Mouse (Mus musculus): ENCODE results near the gene Npm1. TPM values are rescaled to one million over a fixed set of nuclear protein-coding genes. Genes with fewer than 3 reads are reported as not detected.

The Npm1 gene
- polyA plus RNA-seq, 1 experiment from 2014 or later: 369 TPM

- no peak for ATAC-seq (ENCODE audit: low FRiP score)
- Histone ChIP-seq H3K9ac (replicated peaks) (peak overlapping the region; percentile 31), H3K27me3 (replicated peaks) (peaks cover 60% of the 10 kb centered on the region)
Measured at GRCm38 (mm10) chr11:33199117-33199514, 36.1 kb upstream of the Npm1 start.

GRCm38 (mm10) chr11:33198351-33199116, 35.5 kb upstream of the Npm1 start:
- Histone ChIP-seq H3K36me3 (no peaks in the 10 kb centered on the region), H3K4me3 (replicated peaks) (peak overlapping the region; percentile 47), H3K9ac (replicated peaks) (peak overlapping the region; percentile 31), H3K27me3 (replicated peaks) (peaks cover 66% of the 10 kb centered on the region), H3K9me3 (replicated peaks) (no peaks in the 10 kb centered on the region), H3K4me2 (peak overlapping the region; percentile 56), H3K4me1 (peaks cover 43% of the 10 kb centered on the region), H3K27ac (replicated peaks) (peak overlapping the region; percentile 90)
- ATAC-seq (ENCODE audit: low FRiP score): no peak
- WGBS: 22% methylated on average over 22 of the region's 22 CpGs

More at GRCm38 (mm10) chr11:33199117-33199514, 36.1 kb upstream of the Npm1 start:
- Histone ChIP-seq H3K9me3 (replicated peaks) (no peaks in the 10 kb centered on the region), H3K4me1 (peaks cover 44% of the 10 kb centered on the region), H3K4me2 (peak overlapping the region; percentile 56), H3K36me3 (no peaks in the 10 kb centered on the region), H3K4me3 (replicated peaks) (peak overlapping the region; percentile 47), H3K27ac (replicated peaks) (peak overlapping the region; percentile 90)
- WGBS: 3% methylated on average over 15 of the region's 15 CpGs

- peak overlapping the region; percentile 56 for H3K4me2 ChIP-seq
- WGBS: 18% methylated on average over 15 of the region's 15 CpGs
- H3K9ac ChIP-seq (replicated peaks): no peak overlapping the region
- H3K36me3 ChIP-seq: no peaks in the 10 kb centered on the region
- H3K4me3 ChIP-seq (replicated peaks): peak overlapping the region; percentile 47; the same call in 1 of the 2 replicates
- H3K9me3 ChIP-seq (replicated peaks): no peaks in the 10 kb centered on the region
- no peak for ATAC-seq (ENCODE audit: low FRiP score)
- H3K27ac ChIP-seq (replicated peaks): peak overlapping the region; percentile 90
- peaks cover 66% of the 10 kb centered on the region for H3K27me3 ChIP-seq (replicated peaks)
- peaks cover 40% of the 10 kb centered on the region for H3K4me1 ChIP-seq
Measured at GRCm38 (mm10) chr11:33197673-33198072, 34.7 kb upstream of the Npm1 start.

- peak overlapping the region; percentile 56 for H3K4me2 ChIP-seq
- WGBS: 29% methylated on average over 13 of the region's 13 CpGs
- H3K4me3 ChIP-seq (replicated peaks): peak overlapping the region; percentile 47; the same call in 1 of the 2 replicates
- H3K9ac ChIP-seq (replicated peaks): no peak overlapping the region
- peak overlapping the region; percentile 90; the same call in 1 of the 2 replicates for H3K27ac ChIP-seq (replicated peaks)
- ATAC-seq (ENCODE audit: low FRiP score): no peak
- no peaks in the 10 kb centered on the region for H3K36me3 ChIP-seq
- H3K4me1 ChIP-seq: peaks cover 36% of the 10 kb centered on the region
- peaks cover 62% of the 10 kb centered on the region for H3K27me3 ChIP-seq (replicated peaks)
- H3K9me3 ChIP-seq (replicated peaks): no peaks in the 10 kb centered on the region
Measured at GRCm38 (mm10) chr11:33197133-33197514, 34.1 kb upstream of the Npm1 start.

- no peak for ATAC-seq (ENCODE audit: low FRiP score)
- H3K9ac ChIP-seq (replicated peaks): no peak overlapping the region
- no peaks in the 10 kb centered on the region for H3K9me3 ChIP-seq (replicated peaks)
- WGBS: 11% methylated on average over 24 of the region's 24 CpGs
- H3K4me2 ChIP-seq: peak overlapping the region; percentile 56
- peaks cover 60% of the 10 kb centered on the region for H3K27me3 ChIP-seq (replicated peaks)
- H3K4me1 ChIP-seq: peaks cover 33% of the 10 kb centered on the region
- H3K27ac ChIP-seq (replicated peaks): 0 out of 2 replicates have a peak overlapping the region, but pooled peaks have one; percentile 4
- no peaks in the 10 kb centered on the region for H3K36me3 ChIP-seq
- no peak overlapping the region for H3K4me3 ChIP-seq (replicated peaks)
Measured at GRCm38 (mm10) chr11:33196447-33197132, 33.6 kb upstream of the Npm1 start.

- 0 out of 2 replicates have a peak overlapping the region, but pooled peaks have one; percentile 4 for H3K27ac ChIP-seq (replicated peaks)
Measured at GRCm38 (mm10) chr11:33195531-33196446, 32.8 kb upstream of the Npm1 start.

GRCm38 (mm10) chr11:33195061-33195460, 32.1 kb upstream of the Npm1 start:
- H3K4me2 ChIP-seq: no peak overlapping the region
- no peaks in the 10 kb centered on the region for H3K9me3 ChIP-seq (replicated peaks)
- ATAC-seq (ENCODE audit: low FRiP score): no peak

More at GRCm38 (mm10) chr11:33195531-33196446, 32.8 kb upstream of the Npm1 start:
- 4% methylated on average over 25 of the region's 25 CpGs for WGBS
- ATAC-seq (ENCODE audit: low FRiP score): no peak
- no peak overlapping the region for H3K9ac ChIP-seq (replicated peaks)
- H3K36me3 ChIP-seq: no peaks in the 10 kb centered on the region
- H3K4me3 ChIP-seq (replicated peaks): no peak overlapping the region
- peaks cover 25% of the 10 kb centered on the region for H3K4me1 ChIP-seq
- H3K4me2 ChIP-seq: peak overlapping the region; percentile 56
- peaks cover 68% of the 10 kb centered on the region for H3K27me3 ChIP-seq (replicated peaks)
- H3K9me3 ChIP-seq (replicated peaks): no peaks in the 10 kb centered on the region

GRCm38 (mm10) chr11:33193695-33194094, 30.7 kb upstream of the Npm1 start:
- Histone ChIP-seq H3K27me3 (replicated peaks) (peaks cover 66% of the 10 kb centered on the region), H3K4me2 (peak overlapping the region; percentile 26), H3K4me3 (replicated peaks) (no peak overlapping the region), H3K9ac (replicated peaks) (no peak overlapping the region), H3K4me1 (peaks cover 17% of the 10 kb centered on the region), H3K36me3 (no peaks in the 10 kb centered on the region), H3K9me3 (replicated peaks) (no peaks in the 10 kb centered on the region), H3K27ac (replicated peaks) (no peak overlapping the region; the same call in 1 of the 2 replicates)
- under 1% methylated on average over 12 of the region's 12 CpGs for WGBS
- no peak for ATAC-seq (ENCODE audit: low FRiP score)

More at GRCm38 (mm10) chr11:33195061-33195460, 32.1 kb upstream of the Npm1 start:
- Histone ChIP-seq H3K27ac (replicated peaks) (no peak overlapping the region), H3K4me1 (peaks cover 18% of the 10 kb centered on the region), H3K36me3 (no peaks in the 10 kb centered on the region), H3K4me3 (replicated peaks) (no peak overlapping the region), H3K27me3 (replicated peaks) (peaks cover 73% of the 10 kb centered on the region), H3K9ac (replicated peaks) (no peak overlapping the region)
- WGBS: 29% methylated on average over 7 of the region's 7 CpGs

GRCm38 (mm10) chr11:33181804-33182203, 18.8 kb upstream of the Npm1 start:
- no peak overlapping the region for H3K9ac ChIP-seq (replicated peaks)

GRCm38 (mm10) chr11:33180701-33181116, 17.7 kb upstream of the Npm1 start:
- Histone ChIP-seq H3K9me3 (replicated peaks) (no peaks in the 10 kb centered on the region), H3K4me3 (replicated peaks) (no peak overlapping the region; the same call in 1 of the 2 replicates), H3K4me1 (peaks cover 13% of the 10 kb centered on the region), H3K27me3 (replicated peaks) (peaks cover 16% of the 10 kb centered on the region), H3K4me2 (peak overlapping the region; percentile 45), H3K27ac (replicated peaks) (no peak overlapping the region), H3K9ac (replicated peaks) (no peak overlapping the region), H3K36me3 (no peaks in the 10 kb centered on the region)
- ATAC-seq (ENCODE audit: low FRiP score): no peak
- WGBS: 6% methylated on average over 18 of the region's 18 CpGs

More at GRCm38 (mm10) chr11:33181804-33182203, 18.8 kb upstream of the Npm1 start:
- no peak overlapping the region for H3K4me2 ChIP-seq
- no peaks in the 10 kb centered on the region for H3K9me3 ChIP-seq (replicated peaks)
- H3K4me3 ChIP-seq (replicated peaks): no peak overlapping the region
- H3K27me3 ChIP-seq (replicated peaks): peaks cover 16% of the 10 kb centered on the region
- ATAC-seq (ENCODE audit: low FRiP score): no peak
- peaks cover 13% of the 10 kb centered on the region for H3K4me1 ChIP-seq
- no peak overlapping the region for H3K27ac ChIP-seq (replicated peaks)
- no peaks in the 10 kb centered on the region for H3K36me3 ChIP-seq
- 83% methylated on average over 3 of the region's 3 CpGs for WGBS

- Histone ChIP-seq H3K27me3 (replicated peaks) (peaks cover 20% of the 10 kb centered on the region), H3K4me3 (replicated peaks) (no peak overlapping the region), H3K36me3 (no peaks in the 10 kb centered on the region), H3K27ac (replicated peaks) (no peak overlapping the region), H3K4me2 (no peak overlapping the region), H3K9ac (replicated peaks) (no peak overlapping the region), H3K4me1 (peaks cover 13% of the 10 kb centered on the region), H3K9me3 (replicated peaks) (no peaks in the 10 kb centered on the region)
- no peak for ATAC-seq (ENCODE audit: low FRiP score)
- 21% methylated on average over 1 of the region's 1 CpGs for WGBS
Measured at GRCm38 (mm10) chr11:33179802-33180201, 16.8 kb upstream of the Npm1 start.
